Mouse (Mus musculus) MN1 (cell line): ENCODE results near the gene Paqr4.

Experiments
- DNase-seq: peaks from one replicate; pipeline ENCODE4 v3.0.0-alpha.2; 2016; ENCODE audit warnings: low spot score

The Paqr4 gene

DNA sequence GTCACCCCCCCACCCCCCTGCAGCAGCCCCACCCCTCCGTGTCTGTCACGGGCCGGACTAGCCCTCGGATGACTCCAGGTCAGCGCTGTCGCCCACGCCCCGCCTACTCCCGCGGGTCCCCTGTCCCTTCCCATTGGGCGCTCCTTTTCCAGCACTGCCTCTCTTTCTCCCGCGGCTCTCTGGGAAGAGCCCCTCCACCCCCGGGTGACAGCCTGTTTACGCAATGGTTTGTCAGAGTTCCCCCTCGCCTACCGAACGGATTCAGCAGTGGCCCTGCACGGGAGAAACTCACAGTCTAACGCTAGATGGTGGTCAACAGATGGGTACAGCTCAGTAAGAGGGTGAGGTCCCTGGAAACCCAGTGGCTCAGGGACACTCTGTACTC lies 13.9 kb downstream of the Paqr4 start:
- peak; percentile 91 for DNase-seq

DNA sequence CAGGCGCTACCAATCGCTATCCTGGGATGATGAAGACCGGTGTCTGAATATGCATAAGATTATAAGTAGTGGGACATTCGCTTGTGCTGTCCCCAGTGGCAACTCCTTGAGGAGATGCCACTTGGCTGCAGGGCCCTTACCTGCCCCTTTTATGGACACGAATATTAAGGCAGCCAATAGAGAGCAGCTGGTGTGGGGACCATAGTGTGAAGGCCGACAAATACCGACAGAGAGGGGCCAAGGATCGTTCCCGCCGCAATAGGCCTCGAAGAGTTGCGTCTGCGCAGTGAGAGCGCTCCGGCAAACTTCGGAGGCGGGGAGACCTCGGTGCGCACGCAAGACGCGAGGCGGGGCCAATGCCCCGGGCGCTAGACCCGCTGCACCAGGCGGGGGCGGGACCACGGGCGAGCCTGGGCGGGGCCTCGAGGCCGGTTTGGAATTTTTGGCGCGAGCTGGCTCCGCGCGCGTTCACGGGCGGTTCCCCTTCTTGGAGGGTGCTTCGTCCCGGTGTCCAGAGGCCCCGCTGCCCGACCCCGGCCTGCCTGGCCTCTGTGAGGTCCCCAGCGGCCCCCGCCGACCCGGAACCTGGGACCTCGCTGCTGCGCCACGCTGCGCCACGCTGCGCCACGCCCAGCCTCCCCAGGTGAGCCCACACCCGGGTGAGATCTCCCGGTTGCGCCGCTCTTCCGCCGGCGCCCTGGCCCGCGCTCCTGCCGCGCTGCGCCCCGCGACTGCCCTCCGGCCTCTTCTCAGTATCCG lies 14.5 kb downstream of the Paqr4 start, which contains the start of gene Pkmyt1:
TSS of gene Pkmyt1 (plus strand) at position 338 of the 759 bp plus-strand sequence.
- DNase-seq, result peak; percentile 97

DNA sequence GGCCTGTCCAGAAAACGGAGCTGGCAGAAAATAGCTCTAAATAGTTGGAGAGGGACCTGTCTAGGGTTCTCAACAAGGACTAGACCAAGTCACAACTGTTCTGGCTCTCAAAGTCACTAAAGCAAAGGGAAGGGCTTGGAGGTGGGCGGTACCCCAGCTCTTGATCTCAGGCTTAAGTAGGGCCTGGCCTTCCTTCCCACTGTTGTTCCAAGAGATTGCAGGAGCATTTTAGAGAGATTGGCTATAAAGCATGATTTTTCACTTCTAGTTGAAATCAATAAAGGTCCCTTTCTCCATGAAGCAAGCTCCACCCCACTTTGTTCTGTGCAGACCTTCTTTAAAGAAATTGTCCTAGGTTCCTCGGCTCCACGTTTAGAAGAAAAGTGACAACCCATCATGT lies 15.2 kb downstream of the Paqr4 start:
- DNase-seq, result peak; percentile 31

DNA sequence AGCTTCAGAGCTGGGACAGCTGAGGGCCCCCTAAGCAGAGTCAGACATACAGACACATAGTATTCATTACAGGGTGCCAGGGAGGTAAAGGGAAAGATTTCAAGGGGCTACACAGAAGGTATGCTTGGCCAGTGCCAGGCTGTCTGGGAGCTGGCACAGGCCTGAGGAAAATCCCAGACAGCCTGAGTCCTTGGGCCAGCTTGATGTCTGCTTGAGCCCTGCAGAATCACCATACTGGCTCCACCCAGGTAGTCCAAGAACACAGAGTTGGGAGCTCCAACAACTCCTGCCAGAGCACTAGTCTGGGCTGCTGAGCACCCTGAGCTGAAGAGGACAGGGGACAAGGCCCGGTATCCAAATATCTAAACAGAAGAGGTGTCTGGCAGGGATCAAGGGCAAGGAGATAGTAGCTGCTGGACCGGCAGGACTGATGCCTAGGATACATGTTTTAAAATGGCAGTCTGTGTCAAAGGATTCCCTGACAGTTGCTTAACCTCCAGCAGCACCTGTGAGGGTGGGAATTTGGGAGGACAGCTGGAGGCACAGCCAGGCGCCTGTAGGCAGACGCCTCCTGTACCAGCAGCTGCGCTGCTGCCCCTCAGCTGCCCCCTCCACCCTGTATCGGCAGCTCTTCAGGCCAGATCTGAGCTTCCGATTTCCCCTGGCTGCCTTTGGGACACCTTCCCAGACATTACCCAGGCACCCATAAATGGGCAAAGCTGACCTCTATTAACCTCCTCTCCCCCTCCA lies 18.1 kb downstream of the Paqr4 start, which contains the start of gene 1520401A03Rik:
TSS of gene 1520401A03Rik (minus strand) at position 408 of the 750 bp plus-strand sequence.
- no peak for DNase-seq

DNA sequence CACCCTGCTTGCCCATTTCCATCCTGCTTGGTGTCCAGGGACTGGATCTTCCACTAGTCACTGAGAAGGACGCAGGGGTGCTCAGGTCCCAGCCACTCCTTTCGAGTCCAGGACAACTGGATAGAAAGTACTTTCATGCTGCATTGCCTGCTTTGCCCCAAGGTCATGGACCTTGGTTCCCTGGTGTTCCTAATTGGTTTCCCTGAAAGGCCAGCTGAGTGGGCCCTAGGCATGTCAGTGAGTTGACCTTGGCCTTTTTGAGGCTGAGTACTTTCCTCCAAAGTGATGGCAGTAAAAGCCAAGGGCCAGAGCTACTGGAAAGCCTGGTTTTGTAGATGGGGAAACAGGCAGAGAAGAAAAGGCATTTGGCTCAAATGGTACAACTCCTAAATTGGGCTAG lies 18.8 kb downstream of the Paqr4 start:
- no peak for DNase-seq

DNA sequence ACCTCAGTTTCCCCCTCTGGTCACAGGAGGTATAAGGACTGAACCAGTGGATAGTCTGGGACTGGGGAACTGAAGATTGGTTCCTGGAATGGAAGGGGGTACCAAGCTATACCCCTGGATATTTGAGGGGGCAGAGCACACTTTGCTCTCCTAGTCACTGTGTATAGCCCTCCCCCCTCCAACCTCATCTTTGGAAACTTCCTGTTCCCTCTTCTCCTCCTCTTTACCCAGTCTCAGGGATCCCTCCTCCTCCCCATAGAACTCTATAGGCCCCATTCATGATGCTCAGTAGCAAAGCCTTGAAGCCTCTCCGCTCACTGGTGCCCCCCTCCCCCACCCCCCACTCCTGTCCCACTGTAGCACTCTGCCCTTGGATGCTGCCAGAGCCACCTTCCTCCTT lies 21.2 kb downstream of the Paqr4 start:
- no peak for DNase-seq

DNA sequence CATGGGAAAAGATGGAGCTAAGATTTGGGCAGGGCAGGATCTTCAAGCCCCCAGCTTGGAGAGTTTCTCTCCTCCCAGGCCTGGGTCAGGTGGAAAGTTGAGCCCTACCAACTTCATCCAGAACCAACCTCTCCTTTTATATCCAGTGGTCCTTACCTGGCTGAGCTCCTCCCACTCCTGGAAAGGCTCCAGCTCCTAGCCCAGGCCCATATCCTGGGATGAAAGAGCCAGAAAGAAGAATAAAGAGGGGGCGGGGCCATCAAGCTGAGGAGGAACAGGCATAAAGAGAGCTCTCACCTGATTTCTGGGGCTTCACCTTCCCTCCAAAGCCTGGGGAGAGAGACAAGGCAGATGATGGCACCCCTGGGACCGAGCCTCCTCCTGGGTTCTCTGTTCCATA lies 23.7 kb downstream of the Paqr4 start:
- DNase-seq, result no peak

DNA sequence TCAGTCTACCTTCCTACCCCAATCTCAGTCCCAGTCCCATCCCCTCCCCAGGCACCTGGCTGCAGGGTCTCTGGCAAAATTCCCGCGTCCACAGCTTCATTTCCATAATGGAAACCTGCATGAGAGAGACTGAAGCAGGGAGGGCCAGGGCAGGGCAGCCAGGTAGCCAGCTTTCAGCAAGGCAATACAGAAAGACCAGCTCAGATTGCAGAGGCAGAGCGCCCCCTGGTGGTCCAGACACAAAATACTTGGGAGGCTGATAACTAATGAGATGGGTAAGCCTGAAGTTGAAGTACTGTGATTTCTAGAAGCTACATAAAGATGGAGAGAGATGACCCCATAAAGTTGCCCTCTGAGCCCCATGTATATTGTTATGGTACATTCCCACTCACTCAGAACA lies 34.5 kb downstream of the Paqr4 start:
- peak; percentile 86 for DNase-seq

DNA sequence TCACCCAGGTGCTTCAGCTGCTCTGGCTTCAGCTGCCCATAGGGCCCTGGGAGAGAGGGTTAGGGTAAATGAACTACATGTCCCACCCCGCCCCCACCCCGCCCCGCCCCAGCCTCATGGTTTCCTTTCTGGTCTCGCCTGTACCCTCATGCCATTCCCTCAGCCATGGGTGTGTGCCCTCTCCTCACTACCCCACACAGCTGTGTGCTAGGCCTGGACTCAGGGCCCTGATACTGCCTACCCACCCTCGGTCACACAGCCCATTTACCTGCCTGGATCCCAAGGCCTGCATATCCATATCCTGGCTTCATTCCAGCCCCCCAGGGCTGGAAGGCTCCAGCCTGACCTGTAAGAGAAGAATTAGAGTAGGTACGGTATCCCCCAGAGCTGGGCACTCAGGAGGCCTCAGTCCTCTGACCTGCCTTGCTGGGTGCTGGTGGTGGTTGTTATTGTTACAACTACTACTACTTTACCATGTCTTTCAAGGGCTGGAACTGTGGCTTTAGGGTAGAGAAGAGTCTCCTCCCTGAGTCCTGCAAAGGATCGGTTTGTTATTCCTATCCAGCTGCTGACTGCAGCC lies 35.1 kb downstream of the Paqr4 start:
- no peak for DNase-seq

DNA sequence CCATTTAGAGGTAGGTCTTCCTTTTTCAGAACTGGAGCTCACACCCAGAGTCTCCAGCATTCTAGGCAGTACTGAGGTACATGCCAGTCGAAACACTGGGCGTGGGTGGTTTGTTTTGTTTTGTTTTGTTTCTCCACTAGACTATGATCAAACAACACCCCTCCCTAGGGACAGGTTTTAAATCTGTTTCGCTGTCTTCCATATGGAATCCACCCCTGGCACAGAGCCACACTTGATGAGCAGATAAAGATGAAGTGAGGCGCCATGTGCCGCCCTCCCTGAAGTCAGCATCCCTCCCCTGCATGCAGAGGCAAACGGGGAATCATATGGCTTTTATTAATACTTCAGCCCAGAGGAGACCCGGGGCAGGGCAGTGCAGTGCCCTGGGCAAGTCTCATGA lies 35.9 kb downstream of the Paqr4 start:
- peak; percentile 86 for DNase-seq

DNA sequence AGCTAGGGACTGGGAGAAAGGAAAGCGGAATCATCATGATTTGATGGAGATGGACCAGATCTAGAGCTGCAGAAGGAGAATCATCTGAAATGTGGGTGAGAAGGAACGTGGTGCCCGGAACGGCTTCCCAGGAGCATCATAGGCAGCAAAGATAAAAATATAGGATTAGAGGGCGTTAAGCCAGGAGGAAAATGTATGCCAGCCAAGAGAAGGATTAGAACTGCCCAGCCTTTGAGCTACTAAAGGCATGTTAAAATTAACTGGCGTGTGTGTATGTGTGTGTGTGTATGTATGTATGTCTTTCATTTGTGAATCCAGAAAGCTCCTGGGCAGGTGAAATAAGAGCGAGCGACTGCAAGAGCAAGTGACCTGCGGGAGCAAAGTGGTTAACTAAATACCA lies 37.4 kb downstream of the Paqr4 start:
- DNase-seq, result no peak

DNA sequence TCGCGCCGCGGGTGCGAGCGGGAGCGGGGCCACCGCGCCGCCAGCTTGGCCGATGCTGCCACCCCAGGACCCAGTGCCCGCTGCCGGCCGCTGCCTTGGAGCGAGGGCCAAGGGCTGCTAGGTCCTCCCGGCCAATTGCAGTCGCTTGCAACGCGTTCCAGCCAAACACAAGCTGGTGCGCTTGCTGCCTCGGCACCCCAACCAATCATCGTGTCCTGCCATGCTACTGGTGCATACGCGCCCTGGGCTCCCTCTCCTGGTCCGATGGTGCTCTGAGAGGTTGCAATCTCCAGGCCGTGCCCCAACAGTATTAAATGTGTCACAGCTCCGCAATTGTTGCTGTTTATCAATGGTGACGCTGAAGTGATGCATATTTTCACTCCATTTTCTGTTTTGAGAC lies 40.6 kb downstream of the Paqr4 start:
- DNase-seq, result peak; percentile 97

DNA sequence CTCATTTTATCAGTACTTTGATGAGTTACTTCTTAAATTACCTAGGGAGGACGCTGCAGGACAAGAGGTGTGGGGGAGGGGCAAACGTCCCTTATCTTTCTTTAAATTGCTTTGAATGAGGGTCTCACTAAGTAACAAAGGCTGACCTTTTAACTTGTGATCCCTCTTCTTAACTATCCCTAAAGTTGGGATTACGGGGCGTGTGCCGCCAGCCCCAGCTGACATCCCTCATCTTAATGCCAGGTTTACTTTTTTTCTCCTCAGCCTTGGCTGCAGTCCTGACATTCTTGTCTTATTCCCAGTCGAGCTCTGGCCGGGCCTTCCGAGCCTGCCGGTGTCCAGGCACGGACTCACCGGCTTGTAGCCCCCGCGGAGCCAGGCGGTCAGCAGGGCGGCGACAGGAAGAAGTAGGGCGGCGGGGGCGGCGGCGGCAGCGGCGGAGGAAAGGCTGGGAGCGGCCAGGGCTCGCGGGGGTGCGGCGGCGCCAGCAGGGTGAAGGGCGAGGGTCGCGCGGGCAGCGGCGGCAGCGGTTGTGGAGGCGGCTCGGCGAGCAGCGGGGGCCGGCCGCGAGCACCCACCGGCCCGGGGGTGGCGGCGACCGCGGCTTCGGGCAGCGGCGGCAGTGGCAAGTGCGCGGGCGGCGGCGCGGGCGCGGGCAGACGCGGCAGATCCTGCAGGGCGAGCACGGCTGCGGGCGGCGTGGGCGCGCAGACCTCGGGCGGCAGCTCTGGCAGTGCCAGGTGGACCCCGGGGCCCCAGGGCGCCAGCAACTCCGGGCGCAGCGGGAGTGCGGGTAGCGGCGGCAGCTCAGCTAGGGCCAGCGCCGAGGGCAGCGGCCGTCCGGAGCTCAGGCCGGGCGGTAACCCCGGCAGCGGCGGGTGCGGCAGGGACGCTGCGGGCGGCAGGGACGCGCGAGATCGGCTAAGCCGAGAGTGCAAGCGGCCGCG lies 41.3 kb downstream of the Paqr4 start:
- DNase-seq, result peak; percentile 61

DNA sequence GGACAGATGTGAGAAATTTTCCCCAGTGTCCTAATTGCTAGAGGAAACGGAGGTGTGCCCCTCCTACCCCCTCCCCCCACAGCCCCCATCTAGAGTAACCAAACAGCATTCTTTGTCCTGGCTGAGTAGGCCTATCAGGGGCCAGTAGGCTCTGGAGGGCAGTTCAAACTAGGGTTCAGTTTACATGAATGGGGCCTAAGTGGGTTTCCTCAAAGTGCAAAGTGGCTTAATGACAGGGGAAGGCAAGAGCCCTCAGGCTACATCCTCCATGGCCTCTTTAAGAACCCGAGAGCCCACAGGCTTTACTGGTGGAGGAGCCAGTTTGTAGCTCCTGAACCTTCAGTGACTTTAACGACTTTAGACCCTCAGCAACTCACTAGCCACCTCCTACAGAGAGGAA lies 44.9 kb downstream of the Paqr4 start:
- no peak for DNase-seq

DNA sequence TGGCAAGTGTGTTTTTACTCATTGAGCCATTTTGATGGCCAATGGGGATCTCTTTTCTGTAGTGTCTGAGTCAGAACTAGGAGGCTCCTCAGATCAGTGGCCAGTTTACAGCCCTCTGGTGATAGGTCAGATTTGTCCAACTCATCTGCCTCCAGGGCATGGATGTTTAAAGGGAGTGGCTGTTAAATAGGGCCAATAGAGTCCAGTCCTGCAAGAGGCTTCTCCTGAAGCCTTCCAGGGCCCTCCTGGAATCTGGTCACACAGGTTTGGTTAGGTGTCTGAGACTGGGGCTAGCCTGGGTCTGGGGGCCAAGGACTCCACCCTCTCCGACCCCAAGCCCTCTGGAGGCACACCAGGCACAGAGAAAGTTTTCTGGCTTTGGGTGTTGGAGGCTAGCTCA lies 46.2 kb downstream of the Paqr4 start:
- DNase-seq, result no peak
